Mouse (Mus musculus): Measurements from ENCODE around the gene Alg9. TPM values are rescaled to one million over a fixed set of nuclear protein-coding genes. Genes with fewer than 3 reads are reported as not detected.

Alg9 gene
- total RNA-seq, 4 experiments from 2014 or later, result 17.6 to 31.5 (median 21.7) TPM

DNA sequence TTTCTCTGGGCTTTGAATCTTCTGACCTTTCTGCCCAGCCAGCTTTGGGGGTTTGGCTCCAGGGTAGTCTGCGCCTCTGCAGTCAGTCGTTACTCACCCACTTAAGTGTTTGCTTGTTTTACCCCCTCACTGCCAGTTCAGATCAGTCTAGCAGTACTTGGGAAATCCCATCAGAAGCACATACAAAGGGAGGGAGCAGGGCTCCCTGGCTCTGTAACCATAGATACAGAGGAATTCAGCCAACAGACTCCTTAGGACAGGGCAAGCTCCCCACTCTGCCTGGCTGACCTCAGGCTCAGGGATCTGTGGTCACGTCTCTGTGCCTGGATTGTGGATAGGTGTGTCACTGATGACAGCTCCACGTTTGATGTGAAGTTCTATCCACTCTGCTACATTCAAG lies 112.5 kb downstream of the Alg9 start:
- DNase-seq, result no peak

- DNase-seq, result no peak
Observed at GRCm38 (mm10) chr9:50889211-50889610, 114.4 kb downstream of the Alg9 start.

DNA sequence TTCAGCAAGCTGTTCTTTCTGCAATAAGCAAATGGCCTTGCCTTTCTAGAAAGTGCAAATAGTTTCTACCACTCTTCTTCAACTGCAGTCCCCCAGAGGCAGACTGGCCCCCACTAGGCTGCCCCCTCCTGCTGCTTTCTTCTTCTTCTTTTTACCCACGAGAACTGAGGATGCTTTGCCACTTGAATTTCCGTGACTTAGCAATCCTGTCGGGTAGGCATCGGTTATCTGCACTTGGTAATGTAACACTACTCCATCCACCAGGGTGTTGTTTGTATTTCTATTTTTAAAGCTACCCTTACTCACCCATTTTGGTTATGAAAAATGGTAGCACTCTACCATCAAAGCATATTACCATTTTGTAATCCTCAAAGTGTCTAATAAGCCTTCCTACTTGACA lies 115.1 kb downstream of the Alg9 start:
- no peak for DNase-seq

- DNase-seq, result no peak
Observed at GRCm38 (mm10) chr9:50890494-50891090, 115.8 kb downstream of the Alg9 start.

Other genes starting within 250 kb of the Alg9 start
- gene Pts, start 246.3 kb upstream of the Alg9 start, total RNA-seq (2022), result 10 to 100 TPM; 54.1 to 70.2 (median 63.4) TPM
- gene Il18, start 220.2 kb upstream of the Alg9 start, total RNA-seq (2022), result 1 to 10 TPM; 5.5 to 9.1 (median 7.3) TPM
- 1 to 10 TPM; 4.8 to 7.0 (median 5.6) TPM for gene Bco2, start 219.8 kb upstream of the Alg9 start, total RNA-seq (2022)
- not detected for gene Tex12, start 213.7 kb upstream of the Alg9 start, total RNA-seq (2022)
- gene Sdhd, start 171.2 kb upstream of the Alg9 start, total RNA-seq (2022), result 100 to 1,000 TPM; 137 to 229 (median 191) TPM
- gene Timm8b, start 171.1 kb upstream of the Alg9 start, total RNA-seq (2022), result 100 to 1,000 TPM; 139 to 206 (median 156) TPM
- gene Pih1d2, start 157.7 kb upstream of the Alg9 start, total RNA-seq (2022), result 1 to 10 TPM; 2.5 to 3.5 (median 3.0) TPM
- gene Nkapd1, start 157.6 kb upstream of the Alg9 start, total RNA-seq (2022), result 10 to 100 TPM; 16.8 to 24.3 (median 22.4) TPM
- 100 to 1,000 TPM in 2 of 4 experiments, 10 to 100 TPM in 2; 71.5 to 123 (median 102) TPM for gene Dlat, start 115.2 kb upstream of the Alg9 start, total RNA-seq (2022)
- gene Dixdc1, start 35.5 kb upstream of the Alg9 start, total RNA-seq (2022), result 10 to 100 TPM in 3 of 4 experiments, 1 to 10 TPM in 1; 9.5 to 13.6 (median 11.7) TPM
- 1 to 10 TPM; 6.6 to 9.3 (median 7.9) TPM for gene 2310030G06Rik, start 28.5 kb upstream of the Alg9 start, total RNA-seq (2022)
- gene Cryab, start 23.7 kb upstream of the Alg9 start, total RNA-seq (2022), result 10 to 100 TPM; 26.8 to 60.1 (median 38.2) TPM
- 1 to 10 TPM; 3.0 to 3.2 (median 3.1) TPM for gene Hspb2, start 22.7 kb upstream of the Alg9 start, total RNA-seq (2022)
- gene Fdxacb1, start 6.8 kb upstream of the Alg9 start, total RNA-seq (2022), result 1 to 10 TPM; 5.3 to 8.9 (median 6.7) TPM
- gene 1110032A03Rik, start 501 bp downstream of the Alg9 start, total RNA-seq (2022), result 10 to 100 TPM; 43.1 to 53.3 (median 44.2) TPM
- 10 to 100 TPM; 32.9 to 46.7 (median 43.7) TPM for gene Ppp2r1b, start 70.3 kb downstream of the Alg9 start, total RNA-seq (2022)
- gene Sik2, start 234.1 kb downstream of the Alg9 start, total RNA-seq (2022), result 10 to 100 TPM; 58.6 to 85.4 (median 73.7) TPM

Measured in adrenal gland, adult 8-10 months (tissue).